Mouse (Mus musculus) midbrain, embryonic 15.5 days (tissue): Measurements from ENCODE around the gene Uox. TPM values are rescaled to one million over a fixed set of nuclear protein-coding genes. Genes with fewer than 3 reads are reported as not detected.
A peak's percentile ranks its signal among the peaks of the same experiment; 100 is the strongest.

Experiments
- ATAC-seq: fragments of 200-750 bp; cut with Nextera tagmentation; replicated peaks from 2 replicates; pipeline ENCODE4 v1.8.0; 2017; ENCODE audit warnings: moderate TSS enrichment
- H3K27ac ChIP-seq: fragments of 300-500 bp; sonication (generic); 2 replicates; pipeline ENCODE4 v1.5.1; 2015; ENCODE audit warnings: mild to moderate bottlenecking, inconsistent platforms
- H3K27me3 ChIP-seq: fragments of 300-500 bp; sonication (generic); replicated peaks from 2 replicates; pipeline ENCODE4 v1.6.1; 2015; ENCODE audit warnings: inconsistent platforms
- H3K36me3 ChIP-seq: fragments of 300-500 bp; sonication (generic); replicated peaks from 2 replicates; pipeline ENCODE4 v1.6.1; 2015; ENCODE audit warnings: inconsistent platforms
- H3K4me1 ChIP-seq: fragments of 300-500 bp; sonication (generic); 2 replicates; pipeline ENCODE4 v1.6.1; 2015; ENCODE audit warnings: inconsistent platforms
- H3K4me2 ChIP-seq: fragments of 300-500 bp; sonication (generic); 2 replicates; pipeline ENCODE4 v1.6.1; 2015; ENCODE audit warnings: inconsistent platforms, mild to moderate bottlenecking, moderate library complexity
- H3K4me3 ChIP-seq: fragments of 300-500 bp; sonication (generic); 2 replicates; pipeline ENCODE4 v1.5.1; 2015; ENCODE audit warnings: mild to moderate bottlenecking, inconsistent platforms
- H3K9ac ChIP-seq: fragments of 300-500 bp; sonication (generic); 2 replicates; pipeline ENCODE4 v1.6.1; 2015; ENCODE audit warnings: mild to moderate bottlenecking, inconsistent platforms
- H3K9me3 ChIP-seq: fragments of 300-500 bp; sonication (generic); 2 replicates; pipeline ENCODE4 v1.6.1; 2016; ENCODE audit warnings: inconsistent platforms
- WGBS: fragments of 180-500 bp; shearing (Covaris S2); methylation state at CpG from one replicate; pipeline ENCODE4 v1.1.7; 2015; ENCODE audit warnings: mixed read lengths; 5-methylcytosine and 5-hydroxymethylcytosine counted together
- polyA plus RNA-seq: library from polyadenylated mRNA; unstranded; fragments of >200 nt; fragmentation: Nextera tagmentation; extraction: Ambion mirVana; gene quantifications from 2 replicates; pipeline ENCODE4 v1.2.1, GENCODE M21; 2015

Gene Uox
- polyA plus RNA-seq, 1 experiment from 2014 or later = not detected

GRCm38 (mm10) chr3:146589523-146589922 lies 19.3 kb downstream of the Uox start:
- 82% methylated on average over 6 of the region's 6 CpGs for WGBS
- no peak overlapping the region for H3K4me2 ChIP-seq
- no peak overlapping the region for H3K4me3 ChIP-seq
- no peak for ATAC-seq
- H3K27me3 ChIP-seq = no peaks in the 10 kb centered on the region
- no peaks in the 10 kb centered on the region for H3K9me3 ChIP-seq
- H3K36me3 ChIP-seq = no peaks in the 10 kb centered on the region
- H3K4me1 ChIP-seq = no peaks in the 10 kb centered on the region
- H3K27ac ChIP-seq = peak overlapping the region; percentile 29; the same call in 1 of the 2 replicates
- no peak overlapping the region for H3K9ac ChIP-seq

DNA sequence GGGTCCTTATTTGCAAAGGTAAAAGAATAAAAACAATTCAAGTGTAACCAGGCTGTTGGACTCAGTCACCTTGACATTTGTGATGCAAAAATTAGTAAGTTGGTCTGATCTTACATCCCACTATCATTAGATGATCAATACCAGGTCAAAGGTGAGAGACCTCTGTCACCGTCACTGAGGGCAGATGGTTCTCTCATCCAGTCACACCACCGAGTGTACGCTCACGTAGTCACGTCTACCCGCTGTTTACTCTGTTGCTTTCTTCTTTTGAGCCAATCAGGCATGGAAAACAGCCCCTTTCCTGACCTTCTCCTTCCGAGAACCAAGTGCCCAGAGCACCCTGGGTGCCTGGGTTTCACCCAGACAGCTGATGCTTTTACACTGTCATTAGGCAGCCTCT lies 20.9 kb downstream of the Uox start:
- no peaks in the 10 kb centered on the region for H3K4me1 ChIP-seq
- H3K27me3 ChIP-seq = no peaks in the 10 kb centered on the region
- H3K4me2 ChIP-seq = no peak overlapping the region
- H3K27ac ChIP-seq = no peak overlapping the region
- H3K4me3 ChIP-seq = no peak overlapping the region
- no peaks in the 10 kb centered on the region for H3K36me3 ChIP-seq
- no peaks in the 10 kb centered on the region for H3K9me3 ChIP-seq
- ATAC-seq = no peak
- 80% methylated on average over 7 of the region's 7 CpGs for WGBS
- H3K9ac ChIP-seq = no peak overlapping the region

GRCm38 (mm10) chr3:146591601-146592000 lies 21.4 kb downstream of the Uox start:
- Histone ChIP-seq H3K27me3 (no peaks in the 10 kb centered on the region), H3K4me3 (no peak overlapping the region), H3K36me3 (no peaks in the 10 kb centered on the region), H3K4me1 (no peaks in the 10 kb centered on the region), H3K27ac (0 out of 2 replicates have a peak overlapping the region, but pooled peaks have one; percentile 14), H3K9ac (no peak overlapping the region), H3K9me3 (no peaks in the 10 kb centered on the region), H3K4me2 (no peak overlapping the region)
- WGBS = 64% methylated on average over 2 of the region's 2 CpGs
- ATAC-seq = no peak

DNA sequence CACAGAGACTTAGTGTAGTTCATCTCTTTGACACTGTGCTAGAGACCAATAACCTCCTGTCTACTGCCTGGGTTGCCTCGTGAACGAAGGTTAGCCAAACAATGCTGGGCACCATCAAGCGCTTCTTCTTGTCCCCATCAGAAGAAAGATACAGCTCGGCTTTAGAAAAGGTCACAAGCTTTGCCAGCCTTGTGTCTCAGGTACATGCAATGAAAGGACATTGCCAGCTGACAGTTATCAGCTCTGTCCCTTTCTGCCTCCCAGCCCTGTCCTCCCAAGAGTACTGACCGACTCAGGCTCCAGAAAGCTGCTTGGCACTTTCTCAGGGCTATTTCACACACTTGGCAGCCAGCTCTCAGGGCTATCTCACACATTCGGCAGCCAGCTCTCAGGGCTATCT lies 25.2 kb downstream of the Uox start:
- Histone ChIP-seq H3K9ac (no peak overlapping the region), H3K4me3 (no peak overlapping the region), H3K27me3 (no peaks in the 10 kb centered on the region), H3K4me1 (no peaks in the 10 kb centered on the region), H3K9me3 (no peaks in the 10 kb centered on the region), H3K36me3 (no peaks in the 10 kb centered on the region), H3K4me2 (no peak overlapping the region), H3K27ac (no peak overlapping the region)
- WGBS = 92% methylated on average over 6 of the region's 6 CpGs
- no peak for ATAC-seq

DNA sequence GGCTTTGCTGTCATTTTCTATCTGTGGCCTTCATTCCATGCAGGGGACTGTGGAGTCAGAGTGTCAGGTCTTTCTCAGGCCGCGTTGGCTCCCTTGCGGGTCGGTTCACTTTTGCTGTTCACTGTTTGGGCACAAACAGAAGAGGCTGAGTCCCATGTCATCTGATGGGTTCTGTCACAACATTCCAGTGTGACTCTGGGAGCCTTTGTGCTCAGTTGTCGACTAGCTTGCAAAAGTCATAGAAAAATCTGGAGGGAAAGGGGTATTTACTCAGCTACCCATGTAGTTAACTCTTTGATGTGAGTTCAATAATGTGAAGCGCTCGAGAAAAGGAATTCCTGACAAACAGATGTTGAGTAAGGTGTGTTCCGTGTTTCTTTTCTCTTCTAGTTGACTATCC lies 26.2 kb downstream of the Uox start:
- Histone ChIP-seq H3K27ac (no peak overlapping the region), H3K4me1 (no peaks in the 10 kb centered on the region), H3K9ac (no peak overlapping the region), H3K4me3 (no peak overlapping the region), H3K36me3 (no peaks in the 10 kb centered on the region), H3K4me2 (no peak overlapping the region), H3K9me3 (no peaks in the 10 kb centered on the region), H3K27me3 (no peaks in the 10 kb centered on the region)
- ATAC-seq = no peak
- WGBS = 90% methylated on average over 8 of the region's 8 CpGs

DNA sequence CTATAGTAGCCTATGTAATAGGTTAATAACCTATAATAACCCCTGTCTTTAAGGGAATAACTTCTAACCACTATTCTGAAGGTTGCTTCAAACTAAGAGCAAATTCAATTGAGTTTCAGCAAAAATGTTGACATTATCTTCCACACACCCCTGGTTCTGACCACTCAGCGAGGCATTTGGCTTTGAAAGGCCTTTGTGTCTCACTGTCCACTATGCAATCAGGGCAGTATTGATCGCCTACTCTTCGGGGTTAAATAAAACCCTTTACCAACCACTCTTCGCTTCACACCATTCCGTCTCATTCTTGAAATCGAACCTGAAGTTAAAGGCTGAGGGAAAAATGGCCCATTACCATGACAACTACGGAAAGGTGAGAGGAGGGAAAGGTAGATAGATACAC lies 26.6 kb downstream of the Uox start:
- 86% methylated on average over 7 of the region's 7 CpGs for WGBS

DNA sequence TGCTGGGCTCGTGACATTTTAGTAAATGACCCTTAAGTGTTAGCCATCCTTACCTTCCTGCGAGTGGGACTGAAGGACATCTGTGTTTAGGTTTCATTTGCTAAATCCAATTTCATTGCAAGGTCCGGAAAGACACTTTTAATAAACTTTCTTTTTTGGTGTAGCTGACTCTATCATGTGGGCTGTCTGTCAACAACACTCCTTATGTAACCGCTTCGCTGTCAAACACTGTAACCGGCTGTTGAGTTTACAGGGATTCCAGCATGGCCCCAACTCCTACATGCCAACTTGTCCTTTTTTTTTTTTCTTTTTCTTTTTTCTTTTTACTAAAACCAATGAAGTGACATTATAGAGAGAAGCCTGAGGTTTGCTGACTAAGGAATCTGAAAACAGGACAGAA lies 28.2 kb downstream of the Uox start:
- Histone ChIP-seq H3K4me2 (no peak overlapping the region), H3K4me3 (no peak overlapping the region), H3K9ac (no peak overlapping the region), H3K27ac (no peak overlapping the region), H3K27me3 (no peaks in the 10 kb centered on the region), H3K4me1 (no peaks in the 10 kb centered on the region), H3K36me3 (no peaks in the 10 kb centered on the region), H3K9me3 (no peaks in the 10 kb centered on the region)
- WGBS = 82% methylated on average over 6 of the region's 6 CpGs
- ATAC-seq = no peak

More for the DNA sequence above, 26.6 kb downstream of the Uox start:
- Histone ChIP-seq H3K9me3 (no peaks in the 10 kb centered on the region), H3K4me2 (no peak overlapping the region), H3K4me3 (no peak overlapping the region), H3K27me3 (no peaks in the 10 kb centered on the region), H3K4me1 (no peaks in the 10 kb centered on the region), H3K27ac (no peak overlapping the region), H3K9ac (no peak overlapping the region), H3K36me3 (no peaks in the 10 kb centered on the region)
- ATAC-seq = no peak

DNA sequence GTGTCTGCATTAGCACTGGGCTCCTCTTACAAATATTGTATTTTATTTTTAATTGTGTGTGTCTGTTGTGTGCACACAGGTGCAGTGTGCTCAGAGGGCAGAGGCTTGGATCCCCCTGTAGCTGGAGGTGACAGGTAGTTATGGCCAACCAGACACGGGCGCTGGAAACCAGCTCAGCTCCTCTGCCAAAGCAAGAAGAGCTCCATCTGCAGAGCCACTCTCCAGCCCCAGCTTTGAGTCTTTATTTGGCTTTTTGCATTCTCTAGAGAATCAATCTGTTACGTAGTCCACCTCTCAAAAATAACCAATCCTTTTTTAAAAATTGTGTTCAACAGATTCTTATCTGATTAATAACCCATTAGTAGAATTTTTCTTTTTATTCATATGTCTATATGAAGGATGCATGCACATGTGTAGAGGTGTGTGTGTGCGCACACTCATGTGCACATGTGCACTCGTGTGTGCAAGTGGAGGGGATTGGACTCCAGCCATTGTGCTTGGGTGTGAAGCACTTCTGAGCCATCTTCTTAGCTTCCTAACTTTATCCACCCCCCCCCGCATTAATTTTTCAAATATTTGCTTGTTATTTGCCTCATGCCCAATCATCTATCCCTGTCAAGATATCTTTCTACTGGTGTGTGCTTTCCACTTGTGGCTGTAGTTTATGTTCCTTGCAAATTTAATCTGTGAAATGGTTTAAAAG lies 29.1 kb downstream of the Uox start:
- WGBS = 86% methylated on average over 6 of the region's 6 CpGs

DNA sequence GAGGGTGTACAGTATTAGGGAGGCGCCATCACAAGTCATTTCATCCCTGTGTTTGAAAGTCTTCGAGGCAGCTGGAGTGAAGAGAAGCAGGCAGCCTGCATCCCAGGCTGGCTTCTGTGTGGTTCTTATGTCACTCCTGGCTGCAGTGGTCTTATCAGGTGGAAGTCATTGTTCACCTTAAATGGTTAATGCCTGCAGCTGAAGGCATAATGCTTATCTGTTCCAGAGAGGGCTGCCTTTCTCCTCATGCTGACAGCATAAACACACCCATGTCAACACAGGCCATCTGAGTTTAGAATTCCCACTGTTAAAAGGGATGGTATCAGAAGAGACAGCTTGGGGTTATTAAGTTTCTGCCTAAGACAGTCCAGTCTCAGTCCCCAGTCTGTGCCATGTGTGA lies 31.0 kb downstream of the Uox start:
- H3K4me1 ChIP-seq = no peaks in the 10 kb centered on the region
- H3K9me3 ChIP-seq = no peaks in the 10 kb centered on the region
- no peak for ATAC-seq
- H3K27me3 ChIP-seq = no peaks in the 10 kb centered on the region
- WGBS = 85% methylated on average over 2 of the region's 2 CpGs
- no peak overlapping the region for H3K4me2 ChIP-seq
- H3K9ac ChIP-seq = no peak overlapping the region
- H3K36me3 ChIP-seq = no peaks in the 10 kb centered on the region
- no peak overlapping the region for H3K27ac ChIP-seq
- H3K4me3 ChIP-seq = no peak overlapping the region

More for the DNA sequence above, 29.1 kb downstream of the Uox start:
- Histone ChIP-seq H3K27ac (no peak overlapping the region), H3K9ac (no peak overlapping the region), H3K36me3 (no peaks in the 10 kb centered on the region), H3K4me2 (no peak overlapping the region), H3K9me3 (no peaks in the 10 kb centered on the region), H3K4me1 (no peaks in the 10 kb centered on the region), H3K4me3 (no peak overlapping the region), H3K27me3 (no peaks in the 10 kb centered on the region)
- ATAC-seq = no peak

DNA sequence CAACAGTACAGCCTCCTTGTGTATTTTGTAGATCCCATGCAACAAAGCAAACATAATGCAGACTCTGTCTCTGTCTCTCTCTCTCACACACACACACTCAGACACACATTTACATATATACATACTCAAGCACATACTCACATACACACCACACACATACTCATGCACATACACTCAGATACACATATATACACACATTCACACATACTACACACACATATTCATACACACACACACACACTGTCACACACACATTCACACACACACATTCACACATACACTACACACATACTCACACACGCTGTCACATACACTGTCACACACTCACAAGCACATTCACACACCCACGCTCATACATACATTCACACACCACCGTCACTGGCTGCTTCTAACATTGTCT lies 32.3 kb downstream of the Uox start:
- Histone ChIP-seq H3K4me3 (no peak overlapping the region), H3K9me3 (no peaks in the 10 kb centered on the region), H3K4me1 (peaks cover 2% of the 10 kb centered on the region; the same call in 1 of the 2 replicates), H3K27ac (no peak overlapping the region), H3K4me2 (no peak overlapping the region), H3K9ac (no peak overlapping the region), H3K27me3 (no peaks in the 10 kb centered on the region), H3K36me3 (no peaks in the 10 kb centered on the region)
- ATAC-seq = no peak
- 94% methylated on average over 3 of the region's 3 CpGs for WGBS

- Histone ChIP-seq H3K4me2 (no peak overlapping the region), H3K27ac (no peak overlapping the region), H3K27me3 (no peaks in the 10 kb centered on the region), H3K4me3 (no peak overlapping the region), H3K9ac (no peak overlapping the region), H3K9me3 (no peaks in the 10 kb centered on the region), H3K4me1 (peaks cover 9% of the 10 kb centered on the region; the same call in 1 of the 2 replicates), H3K36me3 (no peaks in the 10 kb centered on the region)
- no peak for ATAC-seq
- WGBS = 82% methylated on average over 9 of the region's 9 CpGs
Measured at GRCm38 (mm10) chr3:146604647-146605046, 34.4 kb downstream of the Uox start.

DNA sequence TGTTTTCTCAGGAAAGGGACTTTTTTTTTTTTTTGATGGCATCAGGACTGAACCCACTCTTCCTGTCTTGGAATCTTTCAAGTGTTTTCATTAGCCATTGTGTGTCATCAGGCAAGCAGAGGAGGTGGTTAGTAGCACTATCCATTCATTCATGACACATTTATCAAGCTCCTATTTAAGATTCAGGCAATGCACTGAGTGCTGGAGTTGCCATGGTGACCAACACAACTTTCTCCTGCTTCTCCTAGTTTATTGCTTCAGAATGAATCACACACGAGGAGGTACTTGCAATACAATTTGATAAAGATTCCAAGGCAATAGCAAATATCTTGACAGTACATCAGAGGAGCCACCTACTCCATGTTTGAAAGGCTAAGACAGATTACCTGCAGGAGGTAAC lies 37.1 kb downstream of the Uox start:
- Histone ChIP-seq H3K9ac (no peak overlapping the region), H3K4me1 (peaks cover 9% of the 10 kb centered on the region; the same call in 1 of the 2 replicates), H3K4me2 (no peak overlapping the region), H3K27me3 (no peaks in the 10 kb centered on the region), H3K9me3 (no peaks in the 10 kb centered on the region), H3K4me3 (no peak overlapping the region), H3K36me3 (no peaks in the 10 kb centered on the region), H3K27ac (peak overlapping the region; percentile 64)
- WGBS = 6% methylated on average over 1 of the region's 1 CpGs
- peak; percentile 79 for ATAC-seq

DNA sequence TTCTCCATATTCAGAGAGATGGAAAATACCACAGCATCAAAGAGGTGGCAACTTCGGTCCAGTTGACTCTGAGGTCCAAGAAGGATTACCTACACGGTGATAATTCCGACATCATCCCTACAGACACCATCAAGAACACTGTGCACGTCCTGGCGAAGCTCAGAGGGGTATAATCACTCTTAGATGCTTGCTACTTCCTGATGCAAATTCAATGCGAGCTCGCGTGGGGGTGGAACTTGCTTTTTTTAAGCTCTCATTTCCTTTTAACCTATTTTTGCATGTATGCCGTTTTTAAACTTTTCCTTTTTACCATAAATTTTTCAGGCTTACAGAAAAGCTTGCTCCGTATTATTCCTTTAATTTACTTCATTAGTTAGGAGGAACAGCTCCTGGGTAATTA lies 40.1 kb downstream of the Uox start:
- no peak for ATAC-seq
- Histone ChIP-seq H3K27ac (no peak overlapping the region), H3K9ac (no peak overlapping the region), H3K9me3 (no peaks in the 10 kb centered on the region), H3K36me3 (no peaks in the 10 kb centered on the region), H3K4me2 (no peak overlapping the region), H3K27me3 (no peaks in the 10 kb centered on the region), H3K4me3 (no peak overlapping the region), H3K4me1 (peaks cover 9% of the 10 kb centered on the region; the same call in 1 of the 2 replicates)
- 78% methylated on average over 10 of the region's 10 CpGs for WGBS
